ENCODE assay signal across 25 mouse cellular contexts in the genomic region with DNA sequence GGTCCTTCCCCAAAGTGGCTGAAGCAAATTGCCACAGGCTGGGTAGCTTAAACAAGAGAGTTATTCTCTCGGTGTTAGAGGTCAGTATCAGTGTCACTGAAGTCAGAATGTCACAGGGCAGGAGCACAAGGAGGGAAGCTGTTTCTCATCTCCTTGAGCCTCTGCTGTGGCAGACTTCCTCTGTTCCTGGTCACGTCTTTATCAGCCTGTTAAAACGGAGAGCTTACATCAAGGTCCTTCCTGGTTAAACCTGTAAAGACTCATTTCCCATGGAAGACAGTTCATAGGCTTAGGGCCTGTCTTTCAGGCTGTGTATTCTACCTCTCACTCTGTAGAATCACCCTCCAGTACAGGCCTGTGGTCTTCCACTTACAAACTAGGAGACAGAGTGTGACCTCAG. TPM values are rescaled to one million over a fixed set of nuclear protein-coding genes. Genes with fewer than 3 reads are reported as not detected.
DNase-seq lines count a peak whose midpoint lies in the region; ATAC-seq and TF ChIP-seq lines count a peak whose summit lies in the region.
"Had no signal": no experiment of that assay in that cellular context is flagged by ENCODE, and none has a peak within 500 bp of the region (broad histone marks: within the 10 kb centered on the region; RNA-seq: fewer than 3 reads in every experiment).

No protein-coding gene starts in this region.

- no peak for TF ChIP-seq POLR2A in MEL (IDR thresholded peaks at IDR 0.05; ENCODE audit: control insufficient read depth in 1 of 2, insufficient read depth in 1 of 2, low read depth in 1 of 2, low read length in 2 of 2, poor library complexity in 1 of 2)

- TF ChIP-seq RAD21 in MEL (IDR thresholded peaks at IDR 0.05; ENCODE audit: low read depth, low read length): no peak

- no peak overlapping the region for H3K4me3 ChIP-seq in embryonic facial prominence, embryonic 14.5 days (ENCODE audit: low read depth, low read length)
- H3K4me3 ChIP-seq in embryonic facial prominence, embryonic 10.5 days: no peak overlapping the region
- no peak overlapping the region for H3K4me3 ChIP-seq in limb, embryonic 15.5 days
- no peak overlapping the region for H3K4me3 ChIP-seq in limb, embryonic 10.5 days
- H3K4me3 ChIP-seq in MEL (ENCODE audit: control insufficient read depth in 1 of 2, insufficient read depth in 1 of 2, low read depth in 2 of 2, low read length in 2 of 2): peak overlapping the region; percentile 3 to 26; a peak in 3 of 4 replicates
- H3K4me3 ChIP-seq: embryonic facial prominence, embryonic 13.5 days; forebrain, embryonic 13.5 days; forebrain, embryonic 15.5 days had no signal

- TF ChIP-seq CTCF in MEL (IDR thresholded peaks at IDR 0.05 in 2 of 3, conservative IDR thresholded peaks at IDR 0.05 in 1 of 3; ENCODE audit: control insufficient read depth in 1 of 3, insufficient read depth in 1 of 3, low read depth in 2 of 3, low read length in 3 of 3, poor library complexity in 1 of 3, severe bottlenecking in 1 of 3): no peak

- H3K79me2 ChIP-seq in MEL (ENCODE audit: control insufficient read depth, insufficient read depth, low read length, poor library complexity): no peaks in the 10 kb centered on the region; the same call in 1 of the 2 replicates

- H3K4me2 ChIP-seq in embryonic facial prominence, embryonic 14.5 days (ENCODE audit: low read depth, low read length): no peak overlapping the region
- no peak overlapping the region for H3K4me2 ChIP-seq in limb, embryonic 15.5 days
- H3K4me2 ChIP-seq: embryonic facial prominence, embryonic 13.5 days; forebrain, embryonic 13.5 days; forebrain, embryonic 15.5 days had no signal

- WGBS in embryonic facial prominence, embryonic 14.5 days: 44% methylated on average over 3 of the region's 3 CpGs
- WGBS in embryonic facial prominence, embryonic 10.5 days: 37% methylated on average over 3 of the region's 3 CpGs
- 57% methylated on average over 3 of the region's 3 CpGs for WGBS in limb, embryonic 15.5 days
- 48% methylated on average over 3 of the region's 3 CpGs for WGBS in limb, embryonic 10.5 days

- no peaks in the 10 kb centered on the region for H3K9me3 ChIP-seq in embryonic facial prominence, embryonic 14.5 days (ENCODE audit: control insufficient read depth, low read length)
- no peaks in the 10 kb centered on the region for H3K9me3 ChIP-seq in embryonic facial prominence, embryonic 10.5 days
- H3K9me3 ChIP-seq in limb, embryonic 15.5 days: no peaks in the 10 kb centered on the region
- H3K9me3 ChIP-seq in limb, embryonic 10.5 days (replicated peaks): no peaks in the 10 kb centered on the region
- H3K9me3 ChIP-seq in MEL (replicated peaks; ENCODE audit: insufficient read depth, low read length): no peaks in the 10 kb centered on the region
- H3K9me3 ChIP-seq: embryonic facial prominence, embryonic 13.5 days; forebrain, embryonic 13.5 days; forebrain, embryonic 15.5 days; G1E had no signal

- no peaks in the 10 kb centered on the region for H3K36me3 ChIP-seq in embryonic facial prominence, embryonic 14.5 days (ENCODE audit: control insufficient read depth, insufficient read depth, low read length)
- H3K36me3 ChIP-seq in embryonic facial prominence, embryonic 10.5 days (replicated peaks): peaks cover 15% of the 10 kb centered on the region
- peaks cover 14% of the 10 kb centered on the region; the same call in 1 of the 2 replicates for H3K36me3 ChIP-seq in limb, embryonic 15.5 days
- peaks cover 6% of the 10 kb centered on the region; the same call in 1 of the 2 replicates for H3K36me3 ChIP-seq in limb, embryonic 10.5 days
- peaks cover 0 to 29% of the 10 kb centered on the region in 2 experiments; a peak in 2 of 4 replicates for H3K36me3 ChIP-seq in MEL (ENCODE audit: control insufficient read depth in 1 of 2, insufficient read depth in 2 of 2, low read length in 2 of 2)
- H3K36me3 ChIP-seq: forebrain, embryonic 15.5 days; G1E had no signal

- peaks cover 10% of the 10 kb centered on the region for H3K4me1 ChIP-seq in embryonic facial prominence, embryonic 14.5 days (ENCODE audit: control insufficient read depth, insufficient read depth, low read length)
- peaks cover 29% of the 10 kb centered on the region for H3K4me1 ChIP-seq in embryonic facial prominence, embryonic 10.5 days
- peaks cover 17% of the 10 kb centered on the region for H3K4me1 ChIP-seq in limb, embryonic 15.5 days
- H3K4me1 ChIP-seq in limb, embryonic 10.5 days: peaks cover 34% of the 10 kb centered on the region
- peaks cover 20 to 41% of the 10 kb centered on the region in 2 experiments for H3K4me1 ChIP-seq in MEL (ENCODE audit: control insufficient read depth in 1 of 2, insufficient read depth in 2 of 2, low read length in 2 of 2)

- H3K9ac ChIP-seq in embryonic facial prominence, embryonic 14.5 days (ENCODE audit: low read depth, low read length): 0 out of 2 replicates have a peak overlapping the region, but pooled peaks have one; percentile 8
- H3K9ac ChIP-seq in limb, embryonic 15.5 days: no peak overlapping the region
- H3K9ac ChIP-seq in MEL (ENCODE audit: control insufficient read depth, low read depth, low read length, poor library complexity, severe bottlenecking): peak overlapping the region; percentile 12
- H3K9ac ChIP-seq: embryonic facial prominence, embryonic 13.5 days; forebrain, embryonic 13.5 days; forebrain, embryonic 15.5 days; forebrain, postnatal 0 days had no signal

- no peak for DNase-seq in embryonic facial prominence, embryonic 14.5 days (ENCODE audit: low spot score)
- no peak for DNase-seq in embryonic facial prominence, embryonic 10.5 days (ENCODE audit: low spot score)
- no peak for DNase-seq in limb, embryonic 10.5 days (ENCODE audit: low spot score)
- peak; percentile 65 for DNase-seq in MEL (ENCODE audit: low read depth, low spot score)
- no peak for DNase-seq in cerebellum, adult 11-12 months
- DNase-seq: adrenal gland, adult 2 months; adrenal gland, postnatal 10 days; adrenal gland, postnatal 25 days; B cell, adult 2 months; cerebellum, adult 11 months; cerebellum, adult 2 months; cerebellum, adult 9-10 months; cerebellum, postnatal 10 days; cerebellum, postnatal 25 days; forebrain, postnatal 0 days had no signal

- no peak overlapping the region for H3K27ac ChIP-seq in embryonic facial prominence, embryonic 14.5 days (replicated peaks; ENCODE audit: low read depth, low read length)
- H3K27ac ChIP-seq in embryonic facial prominence, embryonic 10.5 days (replicated peaks): no peak overlapping the region
- peak overlapping the region; percentile 22; the same call in 1 of the 2 replicates for H3K27ac ChIP-seq in limb, embryonic 15.5 days
- no peak overlapping the region for H3K27ac ChIP-seq in limb, embryonic 10.5 days
- H3K27ac ChIP-seq in MEL (ENCODE audit: control insufficient read depth, low read depth, low read length): peak overlapping the region; percentile 50
- H3K27ac ChIP-seq: embryonic facial prominence, embryonic 13.5 days; forebrain, embryonic 13.5 days; forebrain, embryonic 15.5 days had no signal

- H3K27me3 ChIP-seq in embryonic facial prominence, embryonic 14.5 days (replicated peaks; ENCODE audit: control insufficient read depth, insufficient read depth, low read length): no peaks in the 10 kb centered on the region
- H3K27me3 ChIP-seq in embryonic facial prominence, embryonic 10.5 days (replicated peaks; ENCODE audit: low read depth, poor library complexity, severe bottlenecking): no peaks in the 10 kb centered on the region
- no peaks in the 10 kb centered on the region for H3K27me3 ChIP-seq in limb, embryonic 15.5 days
- H3K27me3 ChIP-seq in limb, embryonic 10.5 days (ENCODE audit: low read depth, poor library complexity, severe bottlenecking): no peaks in the 10 kb centered on the region
- H3K27me3 ChIP-seq in MEL (ENCODE audit: control insufficient read depth in 1 of 2, insufficient read depth in 2 of 2, low read length in 2 of 2): no peaks in the 10 kb centered on the region
- H3K27me3 ChIP-seq: embryonic facial prominence, embryonic 13.5 days; forebrain, embryonic 13.5 days; forebrain, embryonic 15.5 days had no signal

- ATAC-seq in embryonic facial prominence, embryonic 14.5 days (ENCODE audit: low read depth): no peak
- ATAC-seq in limb, embryonic 15.5 days (ENCODE audit: insufficient number of reproducible peaks, low FRiP score, low TSS enrichment, low read depth): no peak
- ATAC-seq: CD4-positive, CD25-positive, alpha-beta regulatory T cell, adult 4 months; forebrain, embryonic 13.5 days; forebrain, embryonic 15.5 days; forebrain, postnatal 0 days had no signal

- no peak; a peak in 1 of 4 replicates for TF ChIP-seq EP300 in MEL (IDR thresholded peaks at IDR 0.05; ENCODE audit: low read depth in 1 of 2, low read length in 2 of 2)

RNA-seq across cellular contexts. Expression of gene Slc46a1, which starts 2.4 kb away (rescaled TPM):
- polyA plus RNA-seq in embryonic facial prominence, embryonic 14.5 days (2014; fragmentation: Nextera tagmentation; extraction: Ambion mirVana): 12.6 and 14.8 TPM in 2 replicates
- polyA plus RNA-seq in embryonic facial prominence, embryonic 10.5 days (2016; fragmentation: Nextera tagmentation; extraction: Ambion mirVana): 14.9 and 18.4 TPM in 2 replicates
- polyA plus RNA-seq in limb, embryonic 15.5 days (2015; fragmentation: Nextera tagmentation; extraction: Ambion mirVana): 20.2 and 21.3 TPM in 2 replicates
- polyA plus RNA-seq in limb, embryonic 10.5 days (2016; fragmentation: Nextera tagmentation; extraction: Ambion mirVana): 15.0 and 18.1 TPM in 2 replicates
- total RNA-seq in MEL (2012; rRNA removed): 7.5 and 11.6 TPM in 2 replicates
- 1 to 10 TPM in 1 of 2 experiments, not detected in 1; 8.3 TPM for polyA plus RNA-seq in MEL (2012; ENCODE audit: insufficient read depth in 1 of 2, insufficient read length in 2 of 2, low read depth in 1 of 2, low replicate concordance in 2 of 2, missing spikeins in 1 of 2)
- polyA plus RNA-seq: G1E had no signal

RNA-seq across cellular contexts. Expression of gene Sarm1, which starts 29.6 kb away (rescaled TPM):
- polyA plus RNA-seq in embryonic facial prominence, embryonic 14.5 days (2014; fragmentation: Nextera tagmentation; extraction: Ambion mirVana): 3.9 and 4.0 TPM in 2 replicates
- 5.0 and 6.0 TPM in 2 replicates for polyA plus RNA-seq in embryonic facial prominence, embryonic 10.5 days (2016; fragmentation: Nextera tagmentation; extraction: Ambion mirVana)
- polyA plus RNA-seq in limb, embryonic 15.5 days (2015; fragmentation: Nextera tagmentation; extraction: Ambion mirVana): 1.3 and 1.7 TPM in 2 replicates
- 2.3 and 2.5 TPM in 2 replicates for polyA plus RNA-seq in limb, embryonic 10.5 days (2016; fragmentation: Nextera tagmentation; extraction: Ambion mirVana)
- total RNA-seq in MEL (2012; rRNA removed): 0.73 and 1.1 TPM in 2 replicates
- polyA plus RNA-seq in MEL (2012; ENCODE audit: insufficient read depth in 1 of 2, insufficient read length in 2 of 2, low read depth in 1 of 2, low replicate concordance in 2 of 2, missing spikeins in 1 of 2): 1 to 10 TPM in 1 of 2 experiments, not detected in 1; 4.3 TPM
- polyA plus RNA-seq: G1E had no signal

RNA-seq across cellular contexts. Expression of gene Vtn, which starts 31.0 kb away (rescaled TPM):
- polyA plus RNA-seq in embryonic facial prominence, embryonic 14.5 days (2014; fragmentation: Nextera tagmentation; extraction: Ambion mirVana): 9.9 and 11.3 TPM in 2 replicates
- polyA plus RNA-seq in embryonic facial prominence, embryonic 10.5 days (2016; fragmentation: Nextera tagmentation; extraction: Ambion mirVana): 16.3 and 16.7 TPM in 2 replicates
- 1.7 and 2.7 TPM in 2 replicates for polyA plus RNA-seq in limb, embryonic 15.5 days (2015; fragmentation: Nextera tagmentation; extraction: Ambion mirVana)
- 0.11 TPM in 1 of 2 replicates, not detected in the other for polyA plus RNA-seq in limb, embryonic 10.5 days (2016; fragmentation: Nextera tagmentation; extraction: Ambion mirVana)
- not detected in 2 replicates for total RNA-seq in MEL (2012; rRNA removed)
- under 1 TPM in 1 of 2 experiments, not detected in 1; 0.18 TPM for polyA plus RNA-seq in MEL (2012; ENCODE audit: insufficient read depth in 1 of 2, insufficient read length in 2 of 2, low read depth in 1 of 2, low replicate concordance in 2 of 2, missing spikeins in 1 of 2)
- total RNA-seq: CH12.LX, G1E had no signal
- polyA plus RNA-seq: CD4-positive, CD25-positive, alpha-beta regulatory T cell, adult 4 months; G1E had no signal

RNA-seq across cellular contexts. Expression of gene Sebox, which starts 35.3 kb away (rescaled TPM):
- polyA plus RNA-seq in embryonic facial prominence, embryonic 14.5 days (2014; fragmentation: Nextera tagmentation; extraction: Ambion mirVana): 0.17 TPM in 1 of 2 replicates, not detected in the other
- not detected in 2 replicates for polyA plus RNA-seq in embryonic facial prominence, embryonic 10.5 days (2016; fragmentation: Nextera tagmentation; extraction: Ambion mirVana)
- 0.22 TPM in 1 of 2 replicates, not detected in the other for polyA plus RNA-seq in limb, embryonic 15.5 days (2015; fragmentation: Nextera tagmentation; extraction: Ambion mirVana)
- polyA plus RNA-seq in limb, embryonic 10.5 days (2016; fragmentation: Nextera tagmentation; extraction: Ambion mirVana): not detected in 2 replicates
- 0.15 TPM in 1 of 2 replicates, not detected in the other for total RNA-seq in MEL (2012; rRNA removed)
- under 1 TPM in 1 of 2 experiments, not detected in 1; 0.06 TPM for polyA plus RNA-seq in MEL (2012; ENCODE audit: insufficient read depth in 1 of 2, insufficient read length in 2 of 2, low read depth in 1 of 2, low replicate concordance in 2 of 2, missing spikeins in 1 of 2)
- total RNA-seq: adrenal gland, adult 2 months; adrenal gland, postnatal 10 days; adrenal gland, postnatal 25 days; adrenal gland, postnatal 4 days; CH12.LX; G1E had no signal
- polyA plus RNA-seq: adrenal gland, adult 2 months; CD4-positive, CD25-positive, alpha-beta regulatory T cell, adult 4 months; embryonic facial prominence, embryonic 11.5 days; embryonic facial prominence, embryonic 13.5 days; forebrain, embryonic 11.5 days; forebrain, embryonic 15.5 days; forebrain, postnatal 0 days; G1E had no signal

RNA-seq across cellular contexts. Expression of gene Tmem199, which starts 44.0 kb away (rescaled TPM):
- polyA plus RNA-seq in embryonic facial prominence, embryonic 14.5 days (2014; fragmentation: Nextera tagmentation; extraction: Ambion mirVana): 39.0 and 39.8 TPM in 2 replicates
- 75.9 and 76.0 TPM in 2 replicates for polyA plus RNA-seq in embryonic facial prominence, embryonic 10.5 days (2016; fragmentation: Nextera tagmentation; extraction: Ambion mirVana)
- 39.7 and 41.9 TPM in 2 replicates for polyA plus RNA-seq in limb, embryonic 15.5 days (2015; fragmentation: Nextera tagmentation; extraction: Ambion mirVana)
- 73.7 and 85.5 TPM in 2 replicates for polyA plus RNA-seq in limb, embryonic 10.5 days (2016; fragmentation: Nextera tagmentation; extraction: Ambion mirVana)
- 51.9 and 57.1 TPM in 2 replicates for total RNA-seq in MEL (2012; rRNA removed)
- polyA plus RNA-seq in MEL (2012; ENCODE audit: insufficient read depth in 1 of 2, insufficient read length in 2 of 2, low read depth in 1 of 2, low replicate concordance in 2 of 2, missing spikeins in 1 of 2): 10 to 100 TPM in 1 of 2 experiments, not detected in 1; 36.5 TPM

Comparison
In these comparisons a context has a peak if more than half of its experiments do, and no peak if none do; other contexts are left out.
1. H3K27ac ChIP-seq: peak in limb, embryonic 15.5 days (single experiment) and MEL (single experiment); none in embryonic facial prominence, embryonic 14.5 days (single experiment), embryonic facial prominence, embryonic 10.5 days (single experiment) and limb, embryonic 10.5 days (single experiment).
2. H3K4me3 ChIP-seq: peak in MEL (2 of 2); none in embryonic facial prominence, embryonic 14.5 days (single experiment), embryonic facial prominence, embryonic 10.5 days (single experiment), limb, embryonic 15.5 days (single experiment) and limb, embryonic 10.5 days (single experiment).